Mouse (Mus musculus) layer of hippocampus, adult 8-10 months (tissue): Measurements from ENCODE around the gene Yars. TPM values are rescaled to one million over a fixed set of nuclear protein-coding genes. Genes with fewer than 3 reads are reported as not detected.

Source experiments
- DNase-seq, 2 experiments: peaks; one replicate each; pipeline ENCODE4 v3.0.0; 2022; ENCODE audit warnings: low spot score in 2 of 2
- total RNA-seq, 4 experiments: library from RNA; stranded (reverse); gene quantifications; 2 replicates each; pipeline ENCODE4 v1.2.4; 2022

Gene Yars
- total RNA-seq, 4 experiments from 2014 or later, result 85.5 to 91.6 (median 87.1) TPM

- DNase-seq, result no peak
Measured at GRCm38 (mm10) chr4:129250759-129251481, 61.4 kb downstream of the Yars start.

DNA sequence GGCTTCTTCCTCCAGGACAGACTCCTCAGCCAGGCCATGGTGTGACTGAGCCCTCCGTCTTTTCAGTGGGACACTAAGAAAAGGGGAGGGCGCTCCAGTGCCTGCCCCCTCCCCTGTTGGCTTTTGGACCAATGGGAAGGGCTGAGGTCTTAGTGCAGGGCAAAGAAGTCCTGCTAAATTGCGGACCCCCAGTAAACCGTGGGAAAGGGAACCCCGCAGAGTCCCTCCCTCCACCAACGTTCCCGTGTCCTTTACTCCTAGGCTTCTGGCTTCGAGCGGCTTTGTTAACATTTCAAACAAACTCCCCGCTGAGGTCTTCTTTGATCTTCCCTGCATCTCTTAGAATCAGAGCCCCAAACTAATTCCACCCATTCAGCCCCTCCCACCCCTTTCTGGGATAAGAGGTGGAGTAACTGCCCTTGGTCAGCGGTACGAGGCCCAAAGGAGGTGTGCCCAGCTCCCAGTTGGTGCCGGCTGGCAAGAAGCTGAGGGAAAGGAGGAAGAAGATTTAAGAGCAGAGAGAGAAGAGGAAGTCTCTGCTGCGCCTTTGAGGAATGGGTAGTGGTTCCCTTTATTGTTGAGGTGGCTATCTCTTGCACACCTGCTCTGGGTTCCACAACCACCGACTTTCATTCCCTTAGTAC lies 62.0 kb downstream of the Yars start:
- no peak for DNase-seq

DNA sequence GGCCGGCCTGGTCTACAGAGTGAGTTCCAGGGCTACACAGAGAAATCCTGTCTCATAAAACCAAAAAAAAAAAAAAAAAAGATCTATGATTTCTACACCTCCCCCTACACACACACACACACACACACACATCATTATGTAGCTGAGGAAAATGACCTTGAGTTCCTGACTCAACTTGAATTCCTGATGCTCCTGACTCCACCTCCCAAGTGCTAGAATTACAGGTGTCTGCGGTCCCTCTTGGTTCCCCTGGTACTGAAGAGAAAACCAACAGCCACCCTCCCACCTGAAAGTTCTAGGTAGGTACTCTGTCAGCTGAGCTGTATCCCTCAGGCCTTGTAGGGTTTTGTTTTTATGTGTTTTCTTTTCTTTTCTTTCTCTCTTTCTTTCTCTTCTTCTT lies 62.9 kb downstream of the Yars start:
- no peak for DNase-seq

DNA sequence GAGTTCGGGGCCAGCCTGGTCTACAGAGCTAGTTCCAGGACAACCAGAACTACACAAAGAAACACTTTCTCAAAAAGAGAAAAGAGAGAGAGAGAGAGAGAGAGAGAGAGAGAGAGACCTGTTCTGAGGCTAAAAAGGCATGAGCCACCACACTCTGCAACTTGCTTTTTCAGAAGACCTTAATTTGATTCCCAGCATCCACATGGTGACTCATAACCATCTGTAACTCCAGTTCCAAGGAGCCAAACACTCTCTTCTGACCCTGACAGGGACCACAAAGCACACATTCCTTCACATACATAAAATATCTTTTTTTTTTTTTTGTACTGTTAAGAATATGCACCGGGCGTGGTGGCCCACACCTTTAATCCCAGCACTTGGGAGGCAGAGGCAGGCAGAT lies 65.0 kb downstream of the Yars start:
- DNase-seq, result no peak

- no peak for DNase-seq
Measured at GRCm38 (mm10) chr4:129256450-129257380, 67.2 kb downstream of the Yars start.

- DNase-seq, result no peak
Measured at GRCm38 (mm10) chr4:129259101-129259500, 69.5 kb downstream of the Yars start.

DNA sequence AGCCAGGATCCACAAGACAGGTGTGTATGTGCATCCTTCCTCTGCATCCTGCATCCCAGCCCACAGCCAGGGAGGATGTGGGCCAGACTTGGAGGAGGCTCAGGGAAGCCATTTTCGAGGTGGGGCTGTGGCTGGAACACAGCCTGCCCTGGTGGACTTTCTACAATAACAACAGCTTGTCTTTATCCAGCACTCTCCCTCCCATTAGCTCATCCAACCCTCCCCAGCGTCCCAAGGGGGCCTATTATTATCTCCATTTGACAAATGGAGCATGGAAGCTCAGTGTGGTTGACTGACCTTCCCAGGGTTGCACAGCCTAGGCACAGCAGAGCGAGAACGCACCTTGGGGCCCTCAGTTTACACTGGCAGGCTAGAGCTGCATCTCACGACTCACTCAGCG lies 71.1 kb downstream of the Yars start:
- no peak for DNase-seq

DNA sequence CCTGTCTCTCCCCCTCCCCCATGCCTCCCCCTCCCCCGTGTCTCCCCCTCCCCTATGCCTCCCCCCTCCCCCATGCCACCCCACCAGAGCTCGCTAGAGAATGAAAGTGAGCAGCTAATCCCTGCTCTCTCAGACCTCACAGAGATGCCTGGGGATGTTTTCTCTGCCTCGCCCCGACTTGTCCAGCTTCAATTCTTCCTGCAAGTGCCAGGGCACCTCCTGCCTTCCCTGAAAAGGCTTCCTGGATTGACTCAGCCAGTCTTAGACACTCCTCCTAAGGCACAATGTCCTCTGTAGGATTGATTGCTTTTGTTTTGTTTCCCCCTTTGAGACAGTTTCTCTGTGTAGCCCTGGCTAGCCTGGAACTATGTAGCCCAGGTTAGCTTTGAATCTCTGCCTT lies 71.6 kb downstream of the Yars start, which contains the start of gene C77080:
TSS of gene C77080 (minus strand) at position 209 of the 400 bp plus-strand sequence.
- no peak for DNase-seq

DNA sequence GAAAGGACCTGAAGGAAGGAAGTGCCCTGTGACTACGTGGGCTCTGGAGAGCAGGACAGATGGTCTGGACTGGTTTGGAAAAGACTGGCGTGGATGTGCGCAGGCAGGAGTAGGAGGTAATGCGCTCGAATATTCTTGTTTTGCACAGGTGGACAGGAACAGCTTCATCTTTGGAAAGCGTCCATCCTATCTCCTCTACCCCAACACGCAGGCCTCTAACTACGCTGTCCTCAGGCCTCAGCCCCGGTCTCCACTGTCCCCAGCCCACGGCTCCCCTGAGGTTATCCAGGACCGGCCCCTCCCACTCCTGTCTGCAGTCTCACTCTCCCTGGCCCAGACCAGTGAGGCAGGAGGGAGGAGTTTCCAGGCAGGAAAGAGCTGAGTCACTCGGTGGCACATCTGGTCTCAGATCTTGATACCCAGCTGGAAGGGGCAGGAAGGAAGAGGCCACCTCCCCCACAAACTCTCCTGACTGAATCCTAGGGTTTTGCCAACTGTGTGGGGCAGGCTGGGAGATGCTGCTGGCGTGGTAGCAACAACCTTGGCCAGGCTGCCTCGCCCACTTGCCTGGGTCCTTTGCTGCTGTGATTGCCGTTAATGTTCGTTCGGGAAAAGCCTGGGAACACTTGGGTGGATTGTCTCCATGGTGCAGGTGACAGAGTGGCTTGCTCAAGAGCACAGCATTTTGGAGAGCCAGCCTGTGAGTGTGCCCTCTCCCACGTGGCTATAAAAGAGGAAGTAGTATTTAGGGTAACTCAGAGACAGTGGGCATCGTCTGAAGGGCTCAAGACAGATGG lies 73.9 kb downstream of the Yars start:
- peak in 1 of 2 experiments; percentile 25 for DNase-seq

DNA sequence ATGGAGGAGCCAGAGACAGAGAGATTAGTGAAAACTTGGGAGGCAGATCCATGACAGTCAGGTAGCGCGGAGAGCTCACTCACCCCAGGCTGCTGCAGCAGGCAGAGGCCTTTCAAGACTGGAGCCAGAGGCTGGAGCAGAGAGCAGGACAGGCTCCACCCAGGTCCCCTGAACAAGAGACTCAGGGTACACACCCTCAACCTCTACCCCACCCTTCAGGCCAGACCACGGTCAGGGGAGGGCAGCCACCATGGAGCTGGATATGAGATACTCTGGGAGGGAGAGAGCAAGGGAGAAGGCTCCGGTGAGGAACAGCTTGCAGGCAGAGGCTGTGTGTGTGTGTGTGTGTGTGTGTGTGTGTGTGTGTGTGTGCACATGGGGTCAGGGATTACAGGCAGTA lies 76.6 kb downstream of the Yars start:
- DNase-seq, result no peak

- DNase-seq, result no peak
Measured at GRCm38 (mm10) chr4:129266821-129267220, 77.3 kb downstream of the Yars start.

DNA sequence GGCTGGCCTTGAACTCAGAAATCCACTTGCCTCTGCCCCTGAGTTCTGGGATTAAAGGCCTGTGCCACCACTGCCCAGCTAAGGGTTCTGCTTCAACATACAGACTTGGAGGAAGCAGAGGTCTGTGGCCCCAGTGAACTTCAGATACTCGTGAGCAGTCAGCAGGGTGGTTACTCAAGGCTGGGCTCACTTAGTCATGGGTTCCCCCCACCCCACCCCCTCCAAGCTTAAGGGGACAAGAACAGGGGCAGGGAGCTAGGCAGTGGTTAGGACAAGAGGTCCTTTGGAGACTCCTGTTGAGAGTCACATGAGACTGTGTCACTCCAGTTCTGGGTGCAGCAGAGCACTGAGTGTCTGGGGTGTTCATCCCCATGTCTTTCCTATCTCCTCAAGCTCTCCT lies 79.1 kb downstream of the Yars start:
- DNase-seq, result no peak

Other genes starting within 250 kb of the Yars start
- 10 to 100 TPM; 38.0 to 45.0 (median 43.4) TPM for gene Azin2, start 227.3 kb upstream of the Yars start, total RNA-seq
- 10 to 100 TPM; 26.3 to 32.0 (median 27.8) TPM for gene Ak2, start 197.8 kb upstream of the Yars start, total RNA-seq
- gene Rnf19b, start 131.5 kb upstream of the Yars start, total RNA-seq, result 10 to 100 TPM; 38.6 to 49.5 (median 41.8) TPM
- not detected for gene Tmem54, start 84.2 kb upstream of the Yars start, total RNA-seq
- 1,000 to 10,000 TPM; 1,891 to 2,020 (median 1,922) TPM for gene Hpca, start 67.7 kb upstream of the Yars start, total RNA-seq
- 10 to 100 TPM; 65.6 to 77.6 (median 69.9) TPM for gene Fndc5, start 52.8 kb upstream of the Yars start, total RNA-seq
- gene S100pbp, start within 50 bp of the Yars start, total RNA-seq, result 10 to 100 TPM; 33.2 to 41.3 (median 39.6) TPM
- gene C77080, start 71.6 kb downstream of the Yars start, total RNA-seq, result 10 to 100 TPM; 10.1 to 12.6 (median 11.4) TPM
- gene Sync, start 97.9 kb downstream of the Yars start, total RNA-seq, result 1 to 10 TPM in 3 of 4 experiments, under 1 TPM in 1; 0.63 to 2.2 (median 1.1) TPM
- 100 to 1,000 TPM; 114 to 129 (median 116) TPM for gene Rbbp4, start 145.6 kb downstream of the Yars start, total RNA-seq
- 10 to 100 TPM; 30.7 to 32.4 (median 31.6) TPM for gene Zbtb8os, start 145.9 kb downstream of the Yars start, total RNA-seq
- 1 to 10 TPM; 2.5 to 4.5 (median 2.9) TPM for gene Zbtb8a, start 188.4 kb downstream of the Yars start, total RNA-seq